Mouse (Mus musculus): Measurements from ENCODE around the gene Vps50.
"Not testable (repeated sequence)": the region's sequence is repeated elsewhere in the genome, so short reads cannot be mapped to it uniquely, and the experiment has no call there.

The Vps50 gene

DNA sequence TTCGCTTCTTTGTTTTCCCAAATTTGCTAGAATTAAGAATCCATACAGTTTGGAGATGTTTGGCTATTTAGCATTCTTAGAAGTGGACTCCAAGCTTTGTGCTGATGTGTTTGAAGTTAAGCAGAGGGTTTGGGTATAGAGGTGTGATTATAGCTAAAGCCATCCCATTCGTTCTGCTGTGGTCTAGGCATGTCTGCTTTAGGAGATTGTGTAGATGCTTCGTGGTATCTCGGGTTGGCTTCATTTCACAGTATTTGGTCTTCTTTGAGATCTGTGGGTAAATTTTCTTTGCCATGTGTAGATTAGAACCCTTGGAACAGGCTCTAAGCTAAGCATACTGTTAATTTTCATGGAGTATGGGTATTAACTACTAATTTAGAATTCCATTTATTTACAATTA lies 30.0 kb downstream of the Vps50 start:
- in situ Hi-C loops (cut with MboI; ENCODE audit: low sequenced_read_pairs) = no loop called here

DNA sequence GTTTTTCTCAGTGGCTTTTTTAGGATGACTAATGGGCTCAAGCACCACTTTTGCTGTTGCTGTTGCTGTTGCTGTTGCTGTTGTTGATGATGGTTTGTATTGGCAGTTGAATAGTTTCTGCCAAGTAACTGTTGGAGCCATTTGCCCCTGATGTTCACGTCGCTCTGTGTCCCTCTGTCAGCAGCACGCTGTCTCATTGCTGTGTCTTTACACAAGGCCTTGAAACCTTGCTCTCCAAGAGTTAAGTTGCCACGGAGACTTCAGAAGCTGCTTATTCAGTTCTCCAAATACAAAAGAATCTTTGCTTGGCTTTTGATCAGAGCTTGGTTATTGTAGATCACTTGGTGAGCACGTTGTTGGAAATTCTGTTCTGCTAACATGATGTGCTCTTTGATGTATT lies 33.3 kb downstream of the Vps50 start:
- in situ Hi-C loops (cut with MboI; ENCODE audit: low sequenced_read_pairs) = no loop called here

DNA sequence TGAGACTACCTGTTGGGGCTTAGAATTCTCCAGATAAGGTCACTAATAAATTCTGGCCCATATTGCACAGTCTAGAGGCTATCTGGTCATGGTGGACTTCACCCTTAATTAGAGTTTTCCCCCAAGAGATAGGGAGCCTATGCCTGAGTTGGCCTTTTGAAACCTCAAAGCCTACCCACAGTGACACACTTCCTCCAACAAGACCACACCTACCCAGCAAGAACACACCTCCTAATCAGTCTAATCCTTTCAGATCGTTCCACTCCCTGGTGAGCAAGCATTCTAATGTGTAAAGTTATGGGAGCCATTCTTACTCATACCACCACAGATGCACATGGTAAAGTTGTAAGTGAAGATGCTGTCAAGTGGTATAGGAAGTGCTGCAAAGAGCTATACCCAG lies 37.9 kb downstream of the Vps50 start:
- in situ Hi-C loops (cut with MboI; ENCODE audit: low sequenced_read_pairs) = no loop called here

DNA sequence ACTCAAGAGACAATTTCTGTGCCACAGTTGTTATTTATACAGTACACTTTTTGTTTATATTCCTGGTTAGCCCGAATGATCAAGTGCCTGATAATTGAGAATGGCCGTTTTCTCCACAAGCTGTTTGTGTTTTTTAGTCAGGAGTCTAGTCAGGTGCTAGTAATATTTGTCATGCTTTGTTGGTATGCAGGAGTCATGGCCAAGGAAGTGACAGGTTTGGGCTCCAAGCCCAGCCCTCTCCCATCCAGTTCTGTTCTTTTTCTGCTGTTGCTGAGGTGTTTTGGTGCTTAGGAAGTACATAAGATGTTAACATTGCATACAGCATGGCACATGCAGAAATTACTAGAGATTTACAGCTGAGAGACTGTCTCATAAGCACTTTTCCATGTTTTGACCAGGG lies 41.3 kb downstream of the Vps50 start:
- in situ Hi-C loops (cut with MboI; ENCODE audit: low sequenced_read_pairs) = no loop called here

DNA sequence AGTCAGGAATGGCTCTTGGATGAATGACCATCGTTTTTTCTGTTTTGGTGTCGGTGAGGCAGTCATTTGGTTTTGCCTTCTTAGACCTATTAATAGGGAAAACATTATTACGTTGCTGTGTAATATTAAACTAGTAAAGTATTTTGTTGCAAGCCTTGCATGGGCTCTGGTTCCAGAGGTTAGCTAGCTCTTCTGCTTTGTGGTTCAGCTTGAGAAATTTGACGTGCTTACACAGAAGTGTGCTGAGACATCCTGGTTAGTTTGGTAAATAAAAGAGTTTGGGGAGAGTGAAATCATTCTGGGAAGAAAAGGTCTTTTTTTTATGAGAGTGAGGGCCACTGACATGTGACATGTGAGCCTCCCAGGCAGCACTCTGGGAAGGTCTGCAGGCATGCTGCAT lies 45.7 kb downstream of the Vps50 start:
- in situ Hi-C loops (cut with MboI; ENCODE audit: low sequenced_read_pairs) = no loop called here

DNA sequence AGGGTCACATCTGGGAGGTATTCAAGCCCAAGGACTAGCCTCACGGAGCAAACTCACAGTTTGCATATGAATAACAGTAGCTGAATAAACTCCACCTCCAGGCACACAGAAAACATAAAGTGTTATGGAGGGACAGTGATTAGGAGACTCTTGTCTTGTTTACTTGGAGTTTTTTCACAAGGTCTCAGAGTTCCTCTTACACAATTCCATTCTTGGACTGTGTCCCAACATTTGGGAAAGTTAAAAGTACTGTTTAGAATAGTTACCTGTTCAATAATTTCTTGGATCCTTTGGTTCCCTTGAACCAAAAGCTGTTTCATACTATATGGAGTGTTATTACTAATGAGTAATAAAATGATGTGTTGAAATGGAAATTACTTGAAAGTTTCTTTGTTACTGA lies 46.8 kb downstream of the Vps50 start:
- in situ Hi-C loops (cut with MboI; ENCODE audit: low sequenced_read_pairs) = no loop called here

DNA sequence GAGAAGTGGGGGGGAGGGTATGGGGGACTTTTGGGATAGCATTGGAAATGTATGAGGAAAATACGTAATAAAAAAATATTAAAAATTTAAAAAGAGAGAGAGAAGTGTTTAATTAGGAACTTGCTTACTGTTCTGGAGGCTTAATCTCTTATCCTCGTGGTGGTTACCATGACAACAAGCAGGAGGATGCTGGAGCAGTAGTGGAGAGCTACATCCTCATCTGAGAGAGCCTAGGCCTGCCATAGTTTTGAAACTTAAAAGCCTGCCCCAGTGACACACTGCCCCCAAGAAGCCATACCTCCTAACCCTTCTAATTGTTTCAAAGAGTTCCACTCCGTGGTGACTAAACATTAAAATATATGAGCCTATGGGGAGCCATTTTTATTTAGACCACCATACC lies 50.8 kb downstream of the Vps50 start:
- in situ Hi-C loops (cut with MboI; ENCODE audit: low sequenced_read_pairs) = no loop called here

DNA sequence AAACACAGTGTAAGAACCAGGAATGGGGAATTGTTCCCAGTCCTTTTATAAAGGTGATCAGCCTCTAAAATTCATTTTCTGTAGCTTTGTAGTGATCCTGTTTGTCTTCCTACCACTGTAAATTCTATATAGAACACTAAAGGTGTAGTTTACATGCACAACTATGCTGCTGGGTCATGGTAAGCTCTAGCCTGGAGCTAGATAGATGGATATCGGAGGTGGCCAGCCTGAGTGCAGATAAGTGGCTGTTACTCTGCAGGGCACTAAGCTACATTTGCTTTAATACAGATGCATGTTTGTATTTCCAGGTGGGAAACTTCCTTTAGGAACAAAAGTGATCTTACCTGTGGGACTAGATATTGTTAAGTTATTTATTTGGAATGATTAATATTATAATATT lies 51.8 kb downstream of the Vps50 start:
- in situ Hi-C loops (cut with MboI; ENCODE audit: low sequenced_read_pairs) = no loop called here

DNA sequence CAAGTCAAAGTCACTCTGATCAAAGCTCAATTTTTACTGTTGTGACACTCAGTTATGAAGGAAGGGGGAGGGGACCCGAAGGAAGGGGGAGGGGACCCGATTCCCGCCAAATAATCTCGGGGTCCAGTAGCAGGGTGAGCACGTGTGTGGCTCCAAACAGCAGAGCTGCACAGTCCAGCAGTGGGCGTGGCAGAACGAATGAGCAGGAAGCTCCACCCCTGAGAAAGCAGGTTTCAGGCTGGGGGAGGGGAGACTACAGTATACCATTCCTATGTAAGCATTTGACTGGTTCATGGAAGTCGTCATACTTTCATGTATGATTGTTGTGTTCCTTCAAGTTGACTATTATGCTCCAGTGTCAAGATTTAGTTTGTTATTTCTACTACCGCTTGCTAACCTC lies 54.5 kb downstream of the Vps50 start:
- in situ Hi-C loops (cut with MboI; ENCODE audit: low sequenced_read_pairs) = not testable (repeated sequence)

DNA sequence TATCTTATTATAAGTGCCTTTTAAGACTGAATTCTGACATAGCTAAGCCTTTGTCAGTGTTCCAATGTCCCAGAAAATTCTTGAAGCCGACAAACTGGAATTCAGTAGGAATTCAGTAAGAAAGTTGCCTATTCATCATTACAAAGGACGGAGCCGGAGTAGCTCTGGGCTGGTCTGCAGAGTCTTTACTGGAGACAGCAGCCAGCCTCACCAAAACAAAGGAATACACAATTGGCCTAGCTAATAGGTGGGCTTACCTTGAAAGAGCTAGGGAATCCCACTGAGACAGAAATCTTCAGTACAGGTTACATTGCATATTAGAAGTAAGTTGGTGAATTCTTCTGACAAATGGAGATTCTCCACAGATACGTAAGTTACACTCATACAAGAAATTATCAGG lies 59.0 kb downstream of the Vps50 start:
- in situ Hi-C loops (cut with MboI; ENCODE audit: low sequenced_read_pairs) = no loop called here

DNA sequence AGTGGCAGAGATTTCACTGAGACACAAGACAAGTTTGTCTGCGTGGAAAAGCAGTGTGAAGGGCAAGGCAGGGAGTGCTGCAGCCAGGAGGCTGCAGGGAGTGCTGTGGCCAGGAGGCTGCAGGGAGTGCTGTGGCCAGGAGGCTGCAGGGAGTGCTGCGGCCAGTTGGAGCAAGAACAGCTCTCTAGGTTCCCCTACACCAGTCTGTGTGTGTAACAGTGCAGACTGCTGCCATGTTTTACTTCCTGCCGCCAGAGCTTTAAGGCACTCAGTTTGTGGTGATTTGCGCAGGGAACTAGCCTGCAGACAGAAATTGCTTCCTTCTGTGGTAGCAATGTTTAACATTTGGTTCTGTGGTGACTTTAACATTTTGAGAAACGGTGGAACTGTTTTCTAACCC lies 61.8 kb downstream of the Vps50 start:
- in situ Hi-C loops (cut with MboI; ENCODE audit: low sequenced_read_pairs) = no loop called here

DNA sequence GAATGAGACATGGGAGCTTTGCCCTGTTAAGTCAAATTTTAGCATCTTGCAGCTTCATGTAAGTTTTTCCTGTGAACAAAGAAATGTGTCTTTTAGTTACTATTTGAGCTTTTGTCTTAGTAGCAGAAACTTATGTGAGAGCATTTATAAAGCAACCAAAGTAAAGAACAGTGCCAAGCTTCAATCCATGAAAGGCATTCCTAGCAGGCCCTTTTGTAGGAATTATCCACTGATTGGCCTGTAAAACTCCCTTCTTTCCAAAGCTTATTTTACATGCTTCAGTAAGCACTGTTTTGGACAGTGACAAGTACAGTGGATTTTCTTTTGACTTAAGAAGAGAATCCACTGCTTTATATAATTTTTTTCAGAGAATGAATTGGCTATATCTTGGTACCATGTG lies 64.1 kb downstream of the Vps50 start:
- in situ Hi-C loops (cut with MboI; ENCODE audit: low sequenced_read_pairs) = no loop called here

DNA sequence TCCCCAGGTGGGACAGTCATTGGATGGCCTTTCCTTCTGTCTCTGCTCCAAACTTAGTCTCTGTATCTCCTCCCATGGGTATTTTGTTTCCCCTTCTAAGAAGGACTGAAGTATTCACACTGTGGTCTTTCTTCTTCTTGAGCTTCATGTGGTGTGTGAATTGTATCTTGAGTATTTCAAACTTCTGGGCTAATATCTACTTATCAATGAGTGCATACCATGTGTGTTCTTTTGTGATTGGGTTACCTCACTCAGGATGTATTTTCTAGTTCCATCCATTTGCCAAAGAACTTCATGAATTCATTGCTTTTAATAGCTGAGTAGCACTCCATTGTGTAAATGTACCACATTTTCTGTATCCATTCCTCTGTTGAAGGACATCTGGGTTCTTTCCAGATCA lies 65.9 kb downstream of the Vps50 start:
- in situ Hi-C loops (cut with MboI; ENCODE audit: low sequenced_read_pairs) = not testable (repeated sequence)

DNA sequence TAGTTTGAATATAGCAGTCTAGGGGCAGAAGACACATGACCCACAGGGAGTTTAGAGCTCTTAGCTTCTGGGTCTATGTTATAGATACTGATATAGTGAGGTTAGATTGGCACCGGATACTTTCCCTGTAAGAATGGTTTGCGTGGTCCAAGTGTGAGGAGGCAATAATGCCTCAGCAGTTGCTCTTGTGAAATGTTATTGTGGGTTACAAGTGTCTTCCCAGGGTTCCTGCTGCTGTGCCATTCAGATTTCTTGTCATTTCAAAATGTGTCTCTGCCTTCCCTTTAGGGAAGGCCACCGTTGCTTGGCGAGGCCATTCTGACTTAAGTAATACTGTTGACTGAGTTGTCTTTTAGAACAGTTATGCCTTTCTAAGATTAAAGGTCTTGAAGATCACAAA lies 66.8 kb downstream of the Vps50 start:
- in situ Hi-C loops (cut with MboI; ENCODE audit: low sequenced_read_pairs) = no loop called here

DNA sequence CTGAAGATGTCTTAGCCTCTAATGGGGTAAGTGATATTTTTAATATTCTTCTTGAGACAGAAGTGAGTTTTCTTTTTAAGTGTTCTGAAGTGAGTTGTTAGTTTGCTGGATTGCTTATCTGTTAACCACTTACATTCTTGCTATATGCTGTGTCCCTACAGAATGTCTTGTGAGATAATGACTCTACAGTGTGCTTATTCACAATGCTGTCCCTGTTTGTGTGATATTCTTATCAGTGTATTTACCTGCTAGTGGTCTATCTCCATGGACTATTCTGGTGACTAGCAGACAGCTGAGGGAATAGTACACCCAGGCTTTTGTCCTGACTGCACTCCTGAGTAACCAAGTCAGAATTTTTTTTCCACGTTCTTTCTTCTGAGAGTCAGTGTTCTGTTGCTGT lies 67.5 kb downstream of the Vps50 start:
- in situ Hi-C loops (cut with MboI; ENCODE audit: low sequenced_read_pairs) = no loop called here

DNA sequence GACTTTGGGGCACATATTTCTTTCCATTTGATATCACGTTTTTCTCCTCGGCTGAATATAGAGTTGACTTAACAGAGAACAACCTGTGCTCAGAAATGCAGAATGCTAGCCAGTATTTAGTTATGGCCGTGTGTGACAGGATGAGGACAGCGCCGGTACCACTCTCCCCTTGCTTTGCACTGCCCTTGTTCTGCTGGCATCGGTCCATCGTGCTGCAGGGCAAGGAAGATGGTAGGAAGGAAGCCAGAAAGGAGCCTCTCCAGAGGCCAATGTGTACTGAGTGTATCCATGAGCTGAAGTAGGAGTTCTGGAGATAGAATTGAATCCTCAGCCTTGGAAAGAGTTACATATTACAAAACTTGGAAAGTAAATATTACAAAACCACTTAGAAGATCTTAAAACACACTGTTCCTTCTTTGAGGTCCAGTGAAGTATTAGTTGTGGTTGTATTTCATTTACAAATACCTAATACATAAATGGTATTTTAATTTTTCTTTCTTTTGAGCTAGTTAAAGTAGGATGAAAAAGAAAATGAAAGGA lies 69.0 kb downstream of the Vps50 start:
- in situ Hi-C loops (cut with MboI; ENCODE audit: low sequenced_read_pairs) = no loop called here

DNA sequence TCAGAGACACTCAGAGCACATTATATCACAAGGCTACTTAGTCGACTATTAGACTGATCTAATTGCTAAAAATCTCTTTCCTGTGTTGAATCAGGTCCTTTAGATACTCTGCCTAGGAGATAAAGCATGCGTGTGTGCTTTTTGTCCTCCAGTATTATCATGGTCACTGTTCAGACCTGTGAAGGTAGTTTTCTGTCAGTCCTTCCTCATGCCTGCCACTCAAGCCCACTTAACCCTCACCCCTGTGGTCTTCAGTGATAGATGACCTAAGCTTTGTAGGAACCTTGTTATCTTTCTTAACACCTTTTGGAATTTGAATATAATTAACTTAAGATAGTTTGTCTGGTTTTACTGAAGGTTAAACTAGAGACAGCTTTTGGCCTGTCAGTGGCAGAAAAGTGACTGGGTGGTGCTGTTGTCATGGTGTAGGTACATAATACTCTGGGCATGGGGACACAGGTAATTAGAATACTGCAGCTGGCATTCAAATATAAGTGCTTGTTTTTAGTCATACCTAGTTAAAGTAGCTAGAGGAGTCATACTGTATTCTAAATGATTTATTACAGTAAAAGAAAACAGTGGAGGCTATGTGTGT lies 74.1 kb downstream of the Vps50 start:
- in situ Hi-C loops (cut with MboI; ENCODE audit: low sequenced_read_pairs) = no loop called here

DNA sequence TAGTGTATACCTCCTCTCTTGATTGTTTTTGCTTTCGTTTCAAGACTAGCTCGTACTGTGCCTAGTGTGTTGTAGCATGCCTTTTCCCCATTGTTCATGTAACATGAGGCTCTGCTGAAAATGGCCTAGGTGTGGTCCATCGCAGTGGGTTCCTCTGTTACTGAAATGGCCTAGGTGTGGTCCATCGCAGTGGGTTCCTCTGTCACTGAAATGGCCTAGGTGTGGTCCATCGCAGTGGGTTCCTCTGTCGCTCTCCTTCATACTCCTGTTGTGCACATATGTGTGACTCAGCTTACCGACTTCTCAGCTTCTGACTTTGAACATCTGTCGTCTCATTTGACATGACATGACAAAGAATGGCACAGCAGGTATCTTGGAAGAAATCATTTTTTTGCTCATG lies 75.6 kb downstream of the Vps50 start:
- in situ Hi-C loops (cut with MboI; ENCODE audit: low sequenced_read_pairs) = no loop called here

DNA sequence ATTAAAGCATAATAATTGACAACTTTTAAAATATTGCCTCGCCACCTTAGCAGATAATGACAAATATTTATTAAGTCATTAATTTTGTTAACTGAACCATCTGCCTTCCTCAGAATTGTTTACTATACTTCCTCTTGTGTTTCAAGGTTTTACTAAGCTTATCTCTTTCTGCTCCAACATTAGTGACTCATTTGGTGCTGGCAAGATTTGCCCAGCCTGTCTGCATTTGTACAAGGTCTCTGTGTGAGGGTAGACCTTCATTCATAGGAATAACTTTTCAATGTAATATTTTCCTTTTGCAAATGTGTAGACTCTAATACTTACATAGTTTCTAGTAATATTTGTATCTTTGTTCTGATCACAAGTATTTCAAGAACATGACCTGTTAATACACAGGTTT lies 87.2 kb downstream of the Vps50 start:
- in situ Hi-C loops (cut with MboI; ENCODE audit: low sequenced_read_pairs) = no loop called here

DNA sequence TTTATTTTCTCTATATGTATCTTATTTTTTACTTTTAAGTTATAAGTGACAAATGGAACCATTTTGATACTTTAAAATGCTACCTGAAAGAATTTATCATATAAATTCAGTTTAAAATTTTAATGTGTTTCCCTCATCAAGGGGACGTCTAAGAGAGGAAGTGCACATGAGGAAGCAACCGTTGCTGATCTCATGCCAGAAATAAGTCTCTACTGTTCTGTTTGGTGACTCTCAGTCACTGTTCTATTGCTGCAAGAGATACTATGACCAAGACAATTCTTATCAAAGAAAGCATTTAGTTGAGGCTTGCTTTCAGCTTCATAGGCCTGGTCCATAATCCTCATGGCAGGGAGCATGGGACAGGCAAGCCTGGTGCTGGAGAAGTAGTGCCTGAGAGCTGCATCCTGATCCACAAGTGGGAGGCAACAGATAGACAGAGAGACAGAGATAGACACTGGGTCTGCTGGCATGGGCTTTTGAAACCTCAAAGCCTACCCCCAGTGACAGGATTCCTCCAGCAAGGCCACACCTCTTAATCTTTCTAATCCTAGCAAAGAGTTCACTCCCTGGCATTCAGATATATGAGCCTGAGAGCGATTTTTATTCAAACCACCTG lies 92.2 kb downstream of the Vps50 start:
- in situ Hi-C loops (cut with MboI; ENCODE audit: low sequenced_read_pairs) = no loop called here

DNA sequence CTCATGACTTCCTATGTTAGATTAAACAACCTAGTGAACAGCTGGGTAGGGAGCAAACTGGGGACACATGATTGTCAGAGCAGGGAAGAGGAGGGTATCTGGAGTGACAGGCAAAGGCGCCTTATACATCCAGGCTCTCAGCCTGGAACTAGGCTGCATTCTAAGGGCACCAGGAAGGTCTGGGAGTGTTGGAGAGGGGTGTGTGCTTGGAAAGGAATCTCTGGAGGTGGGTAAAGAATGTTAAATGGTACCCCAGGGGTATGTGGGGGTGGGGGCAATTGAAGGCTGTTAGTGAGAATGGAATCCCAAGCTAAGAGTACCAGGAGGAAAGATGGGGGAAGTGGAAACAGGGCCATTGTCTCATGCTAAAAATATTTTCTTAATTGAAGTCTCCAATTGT lies 96.1 kb downstream of the Vps50 start:
- in situ Hi-C loops (cut with MboI; ENCODE audit: low sequenced_read_pairs) = no loop called here

DNA sequence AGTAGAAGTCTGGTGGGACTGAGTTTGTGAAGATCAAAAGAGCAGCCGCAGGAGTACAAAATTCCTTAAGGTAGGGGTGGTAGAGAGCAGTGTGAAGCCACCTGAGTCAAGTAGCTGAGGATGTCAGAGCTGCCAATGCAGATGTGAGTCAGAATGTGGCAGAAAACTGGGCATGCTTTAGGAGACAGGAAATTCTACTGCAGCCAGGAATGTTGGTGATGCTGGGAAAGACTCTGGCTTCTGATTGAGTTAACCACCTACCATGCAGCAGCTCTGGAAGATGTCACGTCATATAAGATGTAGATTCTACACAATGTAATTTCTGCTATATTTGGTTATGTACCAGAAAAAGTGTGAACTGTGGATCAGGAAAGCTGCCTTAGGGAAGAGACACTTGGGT lies 114.6 kb downstream of the Vps50 start:
- in situ Hi-C loops (cut with MboI; ENCODE audit: low sequenced_read_pairs) = no loop called here

Data from CH12F3 (cell line).